Comparison of ENCODE assay signal across 31 mouse cellular contexts in genomic region chr11:68833593-68833992, GRCm38 (mm10). TPM values are rescaled to one million over a fixed set of nuclear protein-coding genes. Genes with fewer than 3 reads are reported as not detected.
DNase-seq lines count a peak whose midpoint lies in the region; ATAC-seq and TF ChIP-seq lines count a peak whose summit lies in the region.
"Had no signal": no experiment of that assay in that cellular context is flagged by ENCODE, and none has a peak within 500 bp of the region (broad histone marks: within the 10 kb centered on the region; RNA-seq: fewer than 3 reads in every experiment).

No protein-coding gene starts in this region.

- H3K4me3 ChIP-seq in liver, postnatal 0 days (ENCODE audit: low read depth, low read length) = no peak overlapping the region
- no peak overlapping the region for H3K4me3 ChIP-seq in liver, embryonic 11.5 days (ENCODE audit: low read depth, low read length)
- H3K4me3 ChIP-seq in stomach, postnatal 0 days (ENCODE audit: low read depth, low read length) = no peak overlapping the region
- H3K4me3 ChIP-seq: embryonic facial prominence, embryonic 12.5 days; embryonic facial prominence, embryonic 15.5 days; erythroblast, embryonic 14.5 days; forebrain, embryonic 10.5 days; forebrain, embryonic 13.5 days; hindbrain, embryonic 10.5 days; hindbrain, embryonic 13.5 days; intestine, embryonic 15.5 days had no signal

- peaks cover 63% of the 10 kb centered on the region for H3K36me3 ChIP-seq in liver, postnatal 0 days (replicated peaks; ENCODE audit: insufficient read depth, low read length)
- peaks cover 28% of the 10 kb centered on the region for H3K36me3 ChIP-seq in liver, embryonic 11.5 days (ENCODE audit: control insufficient read depth, insufficient read depth, low read length)
- peaks cover 24% of the 10 kb centered on the region; the same call in 1 of the 2 replicates for H3K36me3 ChIP-seq in stomach, postnatal 0 days (ENCODE audit: control insufficient read depth, insufficient read depth, low read length)

- no peak overlapping the region for H3K9ac ChIP-seq in liver, postnatal 0 days (replicated peaks)
- H3K9ac ChIP-seq in liver, embryonic 11.5 days (ENCODE audit: low read depth, low read length) = no peak overlapping the region
- no peak overlapping the region for H3K9ac ChIP-seq in stomach, postnatal 0 days (ENCODE audit: low read length)
- H3K9ac ChIP-seq: embryonic facial prominence, embryonic 12.5 days; embryonic facial prominence, embryonic 15.5 days; forebrain, embryonic 13.5 days; hindbrain, embryonic 13.5 days; intestine, embryonic 15.5 days had no signal

- no peaks in the 10 kb centered on the region for H3K27me3 ChIP-seq in liver, postnatal 0 days (ENCODE audit: insufficient read depth, low read length)
- no peaks in the 10 kb centered on the region for H3K27me3 ChIP-seq in liver, embryonic 11.5 days (replicated peaks; ENCODE audit: control insufficient read depth, insufficient read depth, low read length)
- no peaks in the 10 kb centered on the region for H3K27me3 ChIP-seq in stomach, postnatal 0 days (ENCODE audit: control insufficient read depth, insufficient read depth, low read length)
- H3K27me3 ChIP-seq: embryonic facial prominence, embryonic 12.5 days; embryonic facial prominence, embryonic 15.5 days; forebrain, embryonic 13.5 days; hindbrain, embryonic 13.5 days; intestine, embryonic 15.5 days; Patski had no signal

- DNase-seq in liver, postnatal 0 days = no peak
- DNase-seq in liver, embryonic 11.5 days (ENCODE audit: low spot score) = no peak
- no peak for DNase-seq in stomach, postnatal 0 days (ENCODE audit: low spot score)
- no peak for DNase-seq in left cerebral cortex, postnatal 10 days (ENCODE audit: extremely low spot score in 1 of 2, low spot score in 2 of 2)
- DNase-seq: adrenal gland, postnatal 10 days; adrenal gland, postnatal 36 days; cerebellum, adult 18-20 months; cerebellum, adult 9-10 months; cerebellum, postnatal 14 days; gastrocnemius, postnatal 36 days; heart, postnatal 36 days had no signal

- H3K9me3 ChIP-seq in liver, postnatal 0 days (ENCODE audit: low read length) = no peaks in the 10 kb centered on the region
- H3K9me3 ChIP-seq in liver, embryonic 11.5 days (ENCODE audit: control insufficient read depth, low read length) = no peaks in the 10 kb centered on the region
- H3K9me3 ChIP-seq in stomach, postnatal 0 days (ENCODE audit: control insufficient read depth, low read length) = no peaks in the 10 kb centered on the region
- H3K9me3 ChIP-seq: embryonic facial prominence, embryonic 12.5 days; embryonic facial prominence, embryonic 15.5 days; forebrain, embryonic 10.5 days; forebrain, embryonic 13.5 days; hindbrain, embryonic 10.5 days; hindbrain, embryonic 13.5 days; intestine, embryonic 15.5 days had no signal

- H3K27ac ChIP-seq in liver, postnatal 0 days (ENCODE audit: low read depth) = 0 out of 2 replicates have a peak overlapping the region, but pooled peaks have one; percentile 9
- H3K27ac ChIP-seq in liver, embryonic 11.5 days (ENCODE audit: low read depth, low read length) = no peak overlapping the region
- no peak overlapping the region for H3K27ac ChIP-seq in stomach, postnatal 0 days (replicated peaks)
- H3K27ac ChIP-seq: embryonic facial prominence, embryonic 12.5 days; embryonic facial prominence, embryonic 15.5 days; forebrain, embryonic 10.5 days; forebrain, embryonic 13.5 days; hindbrain, embryonic 10.5 days; hindbrain, embryonic 13.5 days; intestine, embryonic 15.5 days had no signal

- ATAC-seq in liver, postnatal 0 days = no peak
- ATAC-seq in liver, embryonic 11.5 days (replicated peaks; ENCODE audit: low FRiP score) = no peak
- ATAC-seq in common myeloid progenitor, adult 5-6 weeks (replicated peaks; ENCODE audit: low read depth, poor library complexity, severe bottlenecking) = peak; percentile 48
- ATAC-seq in megakaryocyte progenitor cell, adult 5-6 weeks (replicated peaks; ENCODE audit: poor library complexity) = 0 out of 2 replicates have a peak, but pooled peaks have one; percentile 14
- ATAC-seq in stomach, postnatal 0 days (ENCODE audit: low FRiP score, low TSS enrichment) = no peak
- no peak for ATAC-seq in frontal cortex, adult (ENCODE audit: low TSS enrichment)
- ATAC-seq: CD4-positive, CD25-positive, alpha-beta regulatory T cell, adult 4 months; forebrain, embryonic 13.5 days; forebrain, embryonic 16.5 days; hindbrain, embryonic 16.5 days; intestine, embryonic 15.5 days; Patski had no signal

- peaks cover 8% of the 10 kb centered on the region; the same call in 1 of the 2 replicates for H3K4me1 ChIP-seq in liver, postnatal 0 days (ENCODE audit: insufficient read depth)
- H3K4me1 ChIP-seq in liver, embryonic 11.5 days (replicated peaks; ENCODE audit: control insufficient read depth, insufficient read depth, low read length) = no peaks in the 10 kb centered on the region
- H3K4me1 ChIP-seq in stomach, postnatal 0 days (replicated peaks; ENCODE audit: control insufficient read depth, insufficient read depth) = no peaks in the 10 kb centered on the region
- H3K4me1 ChIP-seq: embryonic facial prominence, embryonic 12.5 days; embryonic facial prominence, embryonic 15.5 days; forebrain, embryonic 10.5 days; forebrain, embryonic 13.5 days; hindbrain, embryonic 10.5 days; hindbrain, embryonic 13.5 days; intestine, embryonic 15.5 days had no signal

- intact Hi-C loops in left cerebral cortex, postnatal 10 days (cut with DNase I) = no loop called here

- TF ChIP-seq CTCF in liver, postnatal 0 days (IDR thresholded peaks at IDR 0.05; ENCODE audit: low read depth) = no peak
- no peak for TF ChIP-seq CTCF in stomach, postnatal 0 days (IDR thresholded peaks at IDR 0.05; ENCODE audit: low read depth)

- TF ChIP-seq EP300 in liver, postnatal 0 days (IDR thresholded peaks at IDR 0.05; ENCODE audit: low read depth) = no peak
- no peak for TF ChIP-seq EP300 in stomach, postnatal 0 days (optimal IDR thresholded peaks at IDR 0.05)

- no peak overlapping the region for H3K4me2 ChIP-seq in liver, postnatal 0 days (ENCODE audit: low read depth, low read length)
- H3K4me2 ChIP-seq in liver, embryonic 11.5 days = no peak overlapping the region
- H3K4me2 ChIP-seq in stomach, postnatal 0 days (replicated peaks; ENCODE audit: low read depth) = no peak overlapping the region
- H3K4me2 ChIP-seq: embryonic facial prominence, embryonic 12.5 days; embryonic facial prominence, embryonic 15.5 days; forebrain, embryonic 13.5 days; heart, embryonic 11.5 days; hindbrain, embryonic 13.5 days; intestine, embryonic 15.5 days had no signal

RNA-seq across cellular contexts. Expression of gene Ndel1, which starts 38.1 kb away (rescaled TPM):
- 32.8 and 33.8 TPM in 2 replicates for polyA plus RNA-seq in liver, postnatal 0 days (2015; fragmentation: Nextera tagmentation; extraction: Ambion mirVana)
- 47.8 and 53.9 TPM in 2 replicates for polyA plus RNA-seq in liver, embryonic 11.5 days (2014; fragmentation: Nextera tagmentation; extraction: Ambion mirVana)
- 36.8 and 38.4 TPM in 2 replicates for total RNA-seq in common myeloid progenitor, adult 5-6 weeks (2017)
- total RNA-seq in megakaryocyte progenitor cell, adult 5-6 weeks (2015) = 26.2 and 28.0 TPM in 2 replicates
- total RNA-seq in megakaryocyte progenitor cell, adult 5-6 weeks (2017) = 35.9 and 40.5 TPM in 2 replicates
- polyA plus RNA-seq in stomach, postnatal 0 days (2015; fragmentation: Nextera tagmentation; extraction: Ambion mirVana) = 86.4 and 92.6 TPM in 2 replicates
- 10 to 100 TPM; 91.6 to 95.6 TPM for total RNA-seq in left cerebral cortex, postnatal 10 days (2021)

RNA-seq across cellular contexts. Expression of gene Rnf222, which starts 54.8 kb away (rescaled TPM):
- polyA plus RNA-seq in liver, postnatal 0 days (2015; fragmentation: Nextera tagmentation; extraction: Ambion mirVana) = 0.02 and 0.07 TPM in 2 replicates
- 0.10 and 0.16 TPM in 2 replicates for polyA plus RNA-seq in liver, embryonic 11.5 days (2014; fragmentation: Nextera tagmentation; extraction: Ambion mirVana)
- 0.23 TPM in 1 of 2 replicates, not detected in the other for total RNA-seq in common myeloid progenitor, adult 5-6 weeks (2017)
- total RNA-seq in megakaryocyte progenitor cell, adult 5-6 weeks (2015) = not detected in 2 replicates
- total RNA-seq in megakaryocyte progenitor cell, adult 5-6 weeks (2017) = not detected in 2 replicates
- polyA plus RNA-seq in stomach, postnatal 0 days (2015; fragmentation: Nextera tagmentation; extraction: Ambion mirVana) = 5.4 and 5.8 TPM in 2 replicates
- total RNA-seq in left cerebral cortex, postnatal 10 days (2021) = not detected
- total RNA-seq: adrenal gland, adult 18-20 months; gastrocnemius, postnatal 36 days; granulocyte monocyte progenitor cell, adult 5-6 weeks; heart, postnatal 36 days had no signal
- polyA plus RNA-seq: C2C12; CD4-positive, CD25-positive, alpha-beta regulatory T cell, adult 4 months; erythroblast, embryonic 14.5 days; forebrain, embryonic 16.5 days; heart, embryonic 14.5 days; Patski had no signal

Comparison
In these comparisons a context has a peak if more than half of its experiments do, and no peak if none do; other contexts are left out.
1. ATAC-seq: peak in common myeloid progenitor, adult 5-6 weeks (single experiment) and megakaryocyte progenitor cell, adult 5-6 weeks (single experiment); none in liver, postnatal 0 days (single experiment), liver, embryonic 11.5 days (single experiment), stomach, postnatal 0 days (single experiment) and frontal cortex, adult (single experiment).